8 mouse cellular contexts compared by ENCODE assay signal in the genomic region with DNA sequence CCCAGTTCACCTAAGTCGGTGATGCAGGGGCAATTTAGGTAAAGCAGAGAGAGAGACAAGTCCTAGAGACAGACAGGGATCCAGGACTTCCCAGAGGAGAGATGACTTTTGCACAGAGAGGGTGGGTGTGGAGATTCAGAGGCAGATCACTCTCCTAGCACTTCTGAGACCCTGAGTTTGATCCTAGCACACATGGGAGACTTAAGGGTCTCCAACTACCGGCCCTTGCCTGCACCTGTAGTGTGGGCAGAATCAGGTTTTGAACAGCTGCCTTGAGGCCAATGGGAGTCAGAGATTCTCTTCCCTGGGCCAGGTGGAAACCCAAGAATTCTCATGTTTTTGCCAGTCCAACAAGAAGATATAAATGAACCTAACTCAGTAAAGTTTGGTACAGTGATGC. TPM values are rescaled to one million over a fixed set of nuclear protein-coding genes. Genes with fewer than 3 reads are reported as not detected.
A peak's percentile ranks its signal among the peaks of the same experiment; 100 is the strongest.
DNase-seq lines count a peak whose midpoint lies in the region; ATAC-seq and TF ChIP-seq lines count a peak whose summit lies in the region.

No protein-coding gene starts in this region.

- no peaks in the 10 kb centered on the region for H3K9me3 ChIP-seq in heart, embryonic 16.5 days (replicated peaks; ENCODE audit: control insufficient read depth, low read length)
- no peaks in the 10 kb centered on the region for H3K9me3 ChIP-seq in embryonic facial prominence, embryonic 14.5 days (ENCODE audit: control insufficient read depth, low read length)
- no peaks in the 10 kb centered on the region for H3K9me3 ChIP-seq in intestine, embryonic 16.5 days (ENCODE audit: control insufficient read depth, low read length)
- no peaks in the 10 kb centered on the region for H3K9me3 ChIP-seq in midbrain, postnatal 0 days (ENCODE audit: low read length)

- H3K27ac ChIP-seq in heart, embryonic 16.5 days (ENCODE audit: low read length) = no peak overlapping the region
- no peak overlapping the region for H3K27ac ChIP-seq in embryonic facial prominence, embryonic 14.5 days (replicated peaks; ENCODE audit: low read depth, low read length)
- no peak overlapping the region for H3K27ac ChIP-seq in intestine, embryonic 16.5 days (ENCODE audit: low read length)
- H3K27ac ChIP-seq in midbrain, postnatal 0 days (ENCODE audit: low read depth, low read length) = no peak overlapping the region

- peak overlapping the region; percentile 51 for H3K4me3 ChIP-seq in heart, embryonic 16.5 days (ENCODE audit: low read length)
- peak overlapping the region; percentile 44 for H3K4me3 ChIP-seq in embryonic facial prominence, embryonic 14.5 days (ENCODE audit: low read depth, low read length)
- peak overlapping the region; percentile 61 for H3K4me3 ChIP-seq in intestine, embryonic 16.5 days (ENCODE audit: low read length)
- peak overlapping the region; percentile 49; the same call in 1 of the 2 replicates for H3K4me3 ChIP-seq in midbrain, postnatal 0 days (ENCODE audit: low read depth, low read length)

- no peaks in the 10 kb centered on the region for H3K36me3 ChIP-seq in heart, embryonic 16.5 days (ENCODE audit: control insufficient read depth, insufficient read depth)
- no peaks in the 10 kb centered on the region for H3K36me3 ChIP-seq in embryonic facial prominence, embryonic 14.5 days (ENCODE audit: control insufficient read depth, insufficient read depth, low read length)
- H3K36me3 ChIP-seq in intestine, embryonic 16.5 days (ENCODE audit: control insufficient read depth, insufficient read depth, low read length) = no peaks in the 10 kb centered on the region
- H3K36me3 ChIP-seq in midbrain, postnatal 0 days (ENCODE audit: insufficient read depth, low read length) = no peaks in the 10 kb centered on the region

- intact Hi-C loops in heart, postnatal 14 days (cut with DNase I) = no loop called here
- intact Hi-C loops in left cerebral cortex, postnatal 25 days (cut with DNase I) = no loop called here

- DNase-seq in heart, postnatal 14 days = no peak
- no peak for DNase-seq in embryonic facial prominence, embryonic 14.5 days (ENCODE audit: low spot score)
- no peak for DNase-seq in midbrain, postnatal 0 days (ENCODE audit: low spot score)
- DNase-seq in gastrocnemius, adult 8-10 months (ENCODE audit: low spot score in 2 of 2) = no peak
- DNase-seq in left cerebral cortex, postnatal 25 days (ENCODE audit: low spot score in 2 of 2) = no peak

- ATAC-seq in heart, embryonic 16.5 days (replicated peaks; ENCODE audit: extremely low read depth, insufficient read depth, low FRiP score) = no peak
- no peak for ATAC-seq in embryonic facial prominence, embryonic 14.5 days (ENCODE audit: low read depth)
- no peak; the same call in 1 of the 2 replicates for ATAC-seq in intestine, embryonic 16.5 days
- ATAC-seq in midbrain, postnatal 0 days (ENCODE audit: low FRiP score) = no peak
- no peak for ATAC-seq in megakaryocyte progenitor cell, adult 5-6 weeks (replicated peaks; ENCODE audit: poor library complexity)

- no peak overlapping the region for H3K9ac ChIP-seq in heart, embryonic 16.5 days (ENCODE audit: low read length)
- no peak overlapping the region for H3K9ac ChIP-seq in embryonic facial prominence, embryonic 14.5 days (ENCODE audit: low read depth, low read length)
- H3K9ac ChIP-seq in intestine, embryonic 16.5 days (ENCODE audit: low read depth, low read length) = peak overlapping the region; percentile 76; the same call in 1 of the 2 replicates
- no peak overlapping the region for H3K9ac ChIP-seq in midbrain, postnatal 0 days (replicated peaks; ENCODE audit: low read length, poor library complexity, severe bottlenecking)

- no peak overlapping the region for H3K4me2 ChIP-seq in heart, embryonic 16.5 days (ENCODE audit: low read depth, low read length)
- peak overlapping the region; percentile 81 for H3K4me2 ChIP-seq in embryonic facial prominence, embryonic 14.5 days (ENCODE audit: low read depth, low read length)
- peak overlapping the region; percentile 80 for H3K4me2 ChIP-seq in intestine, embryonic 16.5 days (ENCODE audit: low read depth, low read length)
- peak overlapping the region; percentile 84 for H3K4me2 ChIP-seq in midbrain, postnatal 0 days (ENCODE audit: low read depth, low read length, poor library complexity, severe bottlenecking)

- no peak for TF ChIP-seq CTCF in midbrain, postnatal 0 days (IDR thresholded peaks at IDR 0.05)

- H3K4me1 ChIP-seq in heart, embryonic 16.5 days (ENCODE audit: control insufficient read depth, insufficient read depth, low read length) = peaks cover 7% of the 10 kb centered on the region
- no peaks in the 10 kb centered on the region for H3K4me1 ChIP-seq in embryonic facial prominence, embryonic 14.5 days (ENCODE audit: control insufficient read depth, insufficient read depth, low read length)
- H3K4me1 ChIP-seq in intestine, embryonic 16.5 days (ENCODE audit: control insufficient read depth, insufficient read depth, low read length) = peaks cover 3% of the 10 kb centered on the region
- H3K4me1 ChIP-seq in midbrain, postnatal 0 days (ENCODE audit: insufficient read depth, low read length) = no peaks in the 10 kb centered on the region

- peaks cover 46% of the 10 kb centered on the region for H3K27me3 ChIP-seq in heart, embryonic 16.5 days (ENCODE audit: control insufficient read depth, insufficient read depth, low read length)
- peaks cover 66% of the 10 kb centered on the region for H3K27me3 ChIP-seq in embryonic facial prominence, embryonic 14.5 days (replicated peaks; ENCODE audit: control insufficient read depth, insufficient read depth, low read length)
- H3K27me3 ChIP-seq in intestine, embryonic 16.5 days (replicated peaks; ENCODE audit: control insufficient read depth, insufficient read depth, low read length) = peaks cover 7% of the 10 kb centered on the region; the same call in 1 of the 2 replicates
- peaks cover 12% of the 10 kb centered on the region; the same call in 1 of the 2 replicates for H3K27me3 ChIP-seq in midbrain, postnatal 0 days (ENCODE audit: insufficient read depth, low read length)

- 36% methylated on average over 2 of the region's 2 CpGs for WGBS in heart, embryonic 16.5 days
- 16% methylated on average over 2 of the region's 2 CpGs for WGBS in embryonic facial prominence, embryonic 14.5 days
- WGBS in intestine, embryonic 16.5 days = 22% methylated on average over 2 of the region's 2 CpGs
- 27% methylated on average over 2 of the region's 2 CpGs for WGBS in midbrain, postnatal 0 days

RNA-seq across cellular contexts. Expression of a gene that starts 0.5 kb away (rescaled TPM):
- polyA plus RNA-seq in heart, embryonic 16.5 days (2015; fragmentation: Nextera tagmentation; extraction: Ambion mirVana) = 0.30 and 0.34 TPM in 2 replicates
- total RNA-seq in heart, postnatal 14 days (2021) = not detected
- 0.99 and 1.5 TPM in 2 replicates for polyA plus RNA-seq in embryonic facial prominence, embryonic 14.5 days (2014; fragmentation: Nextera tagmentation; extraction: Ambion mirVana)
- polyA plus RNA-seq in intestine, embryonic 16.5 days (2015; fragmentation: Nextera tagmentation; extraction: Ambion mirVana) = 32.5 and 39.9 TPM in 2 replicates
- total RNA-seq in midbrain, postnatal 0 days (2014; rRNA removed) = 54.1 and 64.9 TPM in 2 replicates
- polyA plus RNA-seq in midbrain, postnatal 0 days (2015; fragmentation: Nextera tagmentation; extraction: Ambion mirVana) = 41.8 and 52.4 TPM in 2 replicates
- 0.32 and 1.1 TPM in 2 replicates for total RNA-seq in megakaryocyte progenitor cell, adult 5-6 weeks (2015)
- 1.8 TPM in 1 of 2 replicates, not detected in the other for total RNA-seq in megakaryocyte progenitor cell, adult 5-6 weeks (2017)
- not detected for total RNA-seq in gastrocnemius, adult 8-10 months (2022)
- total RNA-seq in left cerebral cortex, postnatal 25 days (2021) = 10 to 100 TPM; 15.9 to 21.1 TPM

RNA-seq across cellular contexts. Expression of a gene that starts 1.0 kb away (rescaled TPM):
- 2.2 and 8.4 TPM in 2 replicates for polyA plus RNA-seq in heart, embryonic 16.5 days (2015; fragmentation: Nextera tagmentation; extraction: Ambion mirVana)
- 1 to 10 TPM in 1 of 2 experiments, under 1 TPM in 1; 0.48 to 9.2 TPM for total RNA-seq in heart, postnatal 14 days (2021)
- polyA plus RNA-seq in embryonic facial prominence, embryonic 14.5 days (2014; fragmentation: Nextera tagmentation; extraction: Ambion mirVana) = 0.12 and 0.24 TPM in 2 replicates
- 0.70 and 1.4 TPM in 2 replicates for polyA plus RNA-seq in intestine, embryonic 16.5 days (2015; fragmentation: Nextera tagmentation; extraction: Ambion mirVana)
- 0.05 and 1.1 TPM in 2 replicates for total RNA-seq in midbrain, postnatal 0 days (2014; rRNA removed)
- 0.28 and 0.48 TPM in 2 replicates for polyA plus RNA-seq in midbrain, postnatal 0 days (2015; fragmentation: Nextera tagmentation; extraction: Ambion mirVana)
- total RNA-seq in megakaryocyte progenitor cell, adult 5-6 weeks (2015) = 0.05 and 0.52 TPM in 2 replicates
- 0.21 and 0.57 TPM in 2 replicates for total RNA-seq in megakaryocyte progenitor cell, adult 5-6 weeks (2017)
- not detected for total RNA-seq in gastrocnemius, adult 8-10 months (2022)
- under 1 TPM; 0.07 to 0.11 TPM for total RNA-seq in left cerebral cortex, postnatal 25 days (2021)

RNA-seq across cellular contexts. Expression of a gene that starts 38.3 kb away (rescaled TPM):
- polyA plus RNA-seq in heart, embryonic 16.5 days (2015; fragmentation: Nextera tagmentation; extraction: Ambion mirVana) = 33.9 and 39.0 TPM in 2 replicates
- 10 to 100 TPM; 41.3 to 43.5 TPM for total RNA-seq in heart, postnatal 14 days (2021)
- 68.4 and 72.1 TPM in 2 replicates for polyA plus RNA-seq in embryonic facial prominence, embryonic 14.5 days (2014; fragmentation: Nextera tagmentation; extraction: Ambion mirVana)
- polyA plus RNA-seq in intestine, embryonic 16.5 days (2015; fragmentation: Nextera tagmentation; extraction: Ambion mirVana) = 33.5 and 36.7 TPM in 2 replicates
- 35.4 and 37.0 TPM in 2 replicates for total RNA-seq in midbrain, postnatal 0 days (2014; rRNA removed)
- polyA plus RNA-seq in midbrain, postnatal 0 days (2015; fragmentation: Nextera tagmentation; extraction: Ambion mirVana) = 44.4 and 47.3 TPM in 2 replicates
- total RNA-seq in megakaryocyte progenitor cell, adult 5-6 weeks (2015) = 38.1 and 44.1 TPM in 2 replicates
- total RNA-seq in megakaryocyte progenitor cell, adult 5-6 weeks (2017) = 33.5 and 41.1 TPM in 2 replicates
- 10 to 100 TPM; 13.1 to 17.7 (median 15.2) TPM for total RNA-seq in gastrocnemius, adult 8-10 months (2022)
- total RNA-seq in left cerebral cortex, postnatal 25 days (2021) = 10 to 100 TPM; 77.8 to 81.6 TPM

RNA-seq across cellular contexts. Expression of a gene that starts 46.8 kb away (rescaled TPM):
- polyA plus RNA-seq in heart, embryonic 16.5 days (2015; fragmentation: Nextera tagmentation; extraction: Ambion mirVana) = 0.09 and 0.25 TPM in 2 replicates
- not detected for total RNA-seq in heart, postnatal 14 days (2021)
- 0.10 and 0.17 TPM in 2 replicates for polyA plus RNA-seq in embryonic facial prominence, embryonic 14.5 days (2014; fragmentation: Nextera tagmentation; extraction: Ambion mirVana)
- 0.57 and 0.76 TPM in 2 replicates for polyA plus RNA-seq in intestine, embryonic 16.5 days (2015; fragmentation: Nextera tagmentation; extraction: Ambion mirVana)
- 0.47 and 0.55 TPM in 2 replicates for total RNA-seq in midbrain, postnatal 0 days (2014; rRNA removed)
- 0.29 and 0.60 TPM in 2 replicates for polyA plus RNA-seq in midbrain, postnatal 0 days (2015; fragmentation: Nextera tagmentation; extraction: Ambion mirVana)
- total RNA-seq in megakaryocyte progenitor cell, adult 5-6 weeks (2015) = not detected in 2 replicates
- total RNA-seq in megakaryocyte progenitor cell, adult 5-6 weeks (2017) = 0.34 and 0.62 TPM in 2 replicates
- not detected for total RNA-seq in gastrocnemius, adult 8-10 months (2022)
- under 1 TPM; 0.43 to 0.55 TPM for total RNA-seq in left cerebral cortex, postnatal 25 days (2021)

Comparison
In these comparisons a context has a peak if more than half of its experiments do, and no peak if none do; other contexts are left out.
1. RNA of a gene that starts 0.5 kb away (total RNA-seq): 54.1 to 64.9 TPM in midbrain, postnatal 0 days and 15.9 to 21.1 TPM in left cerebral cortex, postnatal 25 days; 0.32 to 1.8 TPM in megakaryocyte progenitor cell, adult 5-6 weeks, not detected in heart, postnatal 14 days and not detected in gastrocnemius, adult 8-10 months; every median in the first group is over 4 times any median in the second.
2. Peak in every context shown above with its lines, with median percentiles within 50 percentile points of each other: H3K4me3 ChIP-seq.